23 mouse cellular contexts compared by ENCODE assay signal in genomic region chr4:26000364-26000763, GRCm38 (mm10).
A peak's percentile ranks its signal among the peaks of the same experiment; 100 is the strongest.
DNase-seq lines count a peak whose midpoint lies in the region; ATAC-seq and TF ChIP-seq lines count a peak whose summit lies in the region.
"Had no signal": no experiment of that assay in that cellular context is flagged by ENCODE, and none has a peak within 500 bp of the region (broad histone marks: within the 10 kb centered on the region; RNA-seq: fewer than 3 reads in every experiment).

No protein-coding gene starts in this region.

- no peak overlapping the region for H3K4me3 ChIP-seq in forebrain, postnatal 0 days (ENCODE audit: low read depth, low read length)
- H3K4me3 ChIP-seq in forebrain, embryonic 13.5 days, result no peak overlapping the region
- no peak overlapping the region for H3K4me3 ChIP-seq in intestine, postnatal 0 days (ENCODE audit: low read depth, low read length)
- H3K4me3 ChIP-seq: heart, embryonic 10.5 days; limb, embryonic 12.5 days; liver, embryonic 13.5 days; midbrain, embryonic 12.5 days had no signal

- DNase-seq in forebrain, postnatal 0 days, result peak; percentile 2
- peak; percentile 92 for DNase-seq in brain, adult 2 months (ENCODE audit: low read depth, low spot score)
- peak; percentile 59 for DNase-seq in cerebellum, adult 11 months
- peak; percentile 87 for DNase-seq in cerebellum, adult 9-11 months
- no peak for DNase-seq in adrenal gland, adult 2 months
- DNase-seq: B cell, adult 2 months; embryo, embryonic 11 days; gastrocnemius, postnatal 10 days; kidney, adult 2 months; kidney, postnatal 10 days; liver, embryonic 13.5 days; lung, adult 2 months; lung, postnatal 14 days; thymus, adult 18-20 months; thymus, postnatal 4 days had no signal

- H3K36me3 ChIP-seq in forebrain, postnatal 0 days (ENCODE audit: insufficient read depth), result no peaks in the 10 kb centered on the region
- no peaks in the 10 kb centered on the region for H3K36me3 ChIP-seq in forebrain, embryonic 13.5 days (ENCODE audit: poor library complexity, severe bottlenecking)
- H3K36me3 ChIP-seq in intestine, postnatal 0 days (ENCODE audit: control insufficient read depth, insufficient read depth), result no peaks in the 10 kb centered on the region
- H3K36me3 ChIP-seq: G1E; heart, embryonic 10.5 days; limb, embryonic 12.5 days; liver, embryonic 13.5 days; midbrain, embryonic 12.5 days had no signal

- H3K27ac ChIP-seq in forebrain, postnatal 0 days (ENCODE audit: low read depth, low read length), result no peak overlapping the region
- H3K27ac ChIP-seq in forebrain, embryonic 13.5 days, result no peak overlapping the region
- H3K27ac ChIP-seq in intestine, postnatal 0 days (ENCODE audit: low read depth, low read length), result no peak overlapping the region
- H3K27ac ChIP-seq: heart, embryonic 10.5 days; limb, embryonic 12.5 days; liver, embryonic 13.5 days; midbrain, embryonic 12.5 days had no signal

- WGBS in forebrain, postnatal 0 days, result 65% methylated on average over 3 of the region's 3 CpGs
- 67% methylated on average over 3 of the region's 3 CpGs for WGBS in forebrain, embryonic 13.5 days
- 62% methylated on average over 3 of the region's 3 CpGs for WGBS in intestine, postnatal 0 days

- no peak for TF ChIP-seq CTCF in forebrain, postnatal 0 days (IDR thresholded peaks at IDR 0.05; ENCODE audit: low read depth)
- TF ChIP-seq CTCF in intestine, postnatal 0 days (IDR thresholded peaks at IDR 0.05; ENCODE audit: low read depth), result no peak

- no peaks in the 10 kb centered on the region for H3K9me3 ChIP-seq in forebrain, postnatal 0 days (ENCODE audit: low read length)
- no peaks in the 10 kb centered on the region for H3K9me3 ChIP-seq in forebrain, embryonic 13.5 days (replicated peaks)
- H3K9me3 ChIP-seq in intestine, postnatal 0 days (ENCODE audit: control insufficient read depth), result no peaks in the 10 kb centered on the region
- H3K9me3 ChIP-seq: G1E; heart, embryonic 10.5 days; limb, embryonic 12.5 days; liver, embryonic 13.5 days; midbrain, embryonic 12.5 days had no signal

- no peaks in the 10 kb centered on the region for H3K4me1 ChIP-seq in forebrain, postnatal 0 days (ENCODE audit: insufficient read depth)
- no peaks in the 10 kb centered on the region for H3K4me1 ChIP-seq in forebrain, embryonic 13.5 days
- H3K4me1 ChIP-seq in intestine, postnatal 0 days (replicated peaks; ENCODE audit: control insufficient read depth, insufficient read depth, low read length), result no peaks in the 10 kb centered on the region
- H3K4me1 ChIP-seq: heart, embryonic 10.5 days; limb, embryonic 12.5 days; liver, embryonic 13.5 days; midbrain, embryonic 12.5 days had no signal

- H3K9ac ChIP-seq in forebrain, postnatal 0 days, result no peak overlapping the region
- H3K9ac ChIP-seq in forebrain, embryonic 13.5 days, result no peak overlapping the region
- H3K9ac ChIP-seq in intestine, postnatal 0 days (ENCODE audit: low read depth, low read length), result no peak overlapping the region
- H3K9ac ChIP-seq: limb, embryonic 12.5 days; liver, embryonic 13.5 days; midbrain, embryonic 12.5 days had no signal

- no peak overlapping the region for H3K4me2 ChIP-seq in forebrain, postnatal 0 days (ENCODE audit: low read depth)
- H3K4me2 ChIP-seq in forebrain, embryonic 13.5 days, result no peak overlapping the region
- no peak overlapping the region for H3K4me2 ChIP-seq in intestine, postnatal 0 days (replicated peaks; ENCODE audit: low read depth)
- H3K4me2 ChIP-seq: limb, embryonic 12.5 days; liver, embryonic 13.5 days; midbrain, embryonic 12.5 days had no signal

- no peaks in the 10 kb centered on the region for H3K27me3 ChIP-seq in forebrain, postnatal 0 days (ENCODE audit: insufficient read depth, low read length)
- H3K27me3 ChIP-seq in forebrain, embryonic 13.5 days, result no peaks in the 10 kb centered on the region
- H3K27me3 ChIP-seq in intestine, postnatal 0 days (replicated peaks; ENCODE audit: control insufficient read depth, insufficient read depth, low read length), result no peaks in the 10 kb centered on the region
- H3K27me3 ChIP-seq: CH12.LX; limb, embryonic 12.5 days; liver, embryonic 13.5 days; midbrain, embryonic 12.5 days; Patski had no signal

- no peak for ATAC-seq in forebrain, postnatal 0 days
- ATAC-seq in forebrain, embryonic 13.5 days, result no peak
- ATAC-seq in intestine, postnatal 0 days, result no peak
- ATAC-seq: Patski had no signal
